Mouse (Mus musculus) left cerebral cortex, postnatal 10 days (tissue): Measurements from ENCODE around the gene Tekt2. TPM values are rescaled to one million over a fixed set of nuclear protein-coding genes. Genes with fewer than 3 reads are reported as not detected.

Source experiments
- DNase-seq, 2 experiments: peaks; one replicate each; pipeline ENCODE4 v3.0.0; 2021 to 2022; ENCODE audit warnings: low spot score in 2 of 2, mixed read lengths in 1 of 2; ENCODE audit errors: extremely low spot score in 1 of 2
- intact Hi-C: fragments of 180-260 bp; cut with DNase I; formaldehyde crosslinking; loops from one replicate; pipeline ENCODE4 v1.15.1; 2025
- total RNA-seq, 2 experiments: library from RNA; stranded (reverse); gene quantifications; 2 replicates each; pipeline ENCODE4 v1.2.3; 2021

The Tekt2 gene
- total RNA-seq, 2 experiments from 2014 or later, result 2.2 to 2.5 TPM

DNA sequence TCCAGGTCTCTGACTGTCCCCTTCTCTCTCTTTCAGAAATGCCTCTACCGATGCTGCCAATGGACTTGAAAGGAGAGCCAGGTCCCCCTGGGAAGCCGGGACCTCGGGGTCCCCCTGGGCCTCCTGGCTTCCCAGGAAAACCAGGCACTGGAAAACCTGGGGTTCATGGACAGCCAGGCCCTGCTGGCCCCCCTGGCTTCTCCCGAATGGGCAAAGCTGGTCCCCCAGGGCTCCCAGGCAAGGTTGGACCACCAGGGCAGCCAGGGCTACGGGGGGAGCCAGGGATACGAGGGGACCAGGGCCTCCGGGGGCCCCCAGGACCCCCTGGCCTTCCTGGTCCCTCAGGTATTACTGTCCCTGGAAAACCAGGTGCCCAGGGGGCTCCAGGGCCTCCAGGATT lies 15.1 kb downstream of the Tekt2 start:
- intact Hi-C loops, result loop anchor here (5.0 kb wide), 1 partner anchor 33 kb away; no protein-coding TSS in a partner anchor
- DNase-seq, result no peak

DNA sequence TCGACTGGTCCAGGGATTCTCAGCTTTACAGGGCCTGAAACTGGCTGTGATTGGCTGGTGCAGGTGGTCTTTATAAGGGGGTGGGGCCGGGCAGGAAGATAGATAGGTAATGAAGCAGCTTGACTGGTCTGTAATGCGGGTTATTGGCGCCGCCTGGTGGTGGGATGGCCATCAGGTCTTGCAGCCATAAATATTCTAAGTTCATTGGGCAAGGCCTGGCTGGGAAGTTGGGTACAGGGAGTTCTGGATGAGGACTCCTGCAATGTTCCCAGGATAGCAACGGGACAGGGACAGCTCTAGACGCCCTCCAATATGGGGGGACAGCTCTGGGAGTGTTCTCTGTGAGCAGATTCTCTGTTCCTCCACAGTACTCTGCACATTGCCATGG lies 15.6 kb downstream of the Tekt2 start:
- intact Hi-C loops, result loop anchor here (5.0 kb wide), 1 partner anchor 33 kb away; no protein-coding TSS in a partner anchor
- peak; percentile 71 to 88 for DNase-seq

DNA sequence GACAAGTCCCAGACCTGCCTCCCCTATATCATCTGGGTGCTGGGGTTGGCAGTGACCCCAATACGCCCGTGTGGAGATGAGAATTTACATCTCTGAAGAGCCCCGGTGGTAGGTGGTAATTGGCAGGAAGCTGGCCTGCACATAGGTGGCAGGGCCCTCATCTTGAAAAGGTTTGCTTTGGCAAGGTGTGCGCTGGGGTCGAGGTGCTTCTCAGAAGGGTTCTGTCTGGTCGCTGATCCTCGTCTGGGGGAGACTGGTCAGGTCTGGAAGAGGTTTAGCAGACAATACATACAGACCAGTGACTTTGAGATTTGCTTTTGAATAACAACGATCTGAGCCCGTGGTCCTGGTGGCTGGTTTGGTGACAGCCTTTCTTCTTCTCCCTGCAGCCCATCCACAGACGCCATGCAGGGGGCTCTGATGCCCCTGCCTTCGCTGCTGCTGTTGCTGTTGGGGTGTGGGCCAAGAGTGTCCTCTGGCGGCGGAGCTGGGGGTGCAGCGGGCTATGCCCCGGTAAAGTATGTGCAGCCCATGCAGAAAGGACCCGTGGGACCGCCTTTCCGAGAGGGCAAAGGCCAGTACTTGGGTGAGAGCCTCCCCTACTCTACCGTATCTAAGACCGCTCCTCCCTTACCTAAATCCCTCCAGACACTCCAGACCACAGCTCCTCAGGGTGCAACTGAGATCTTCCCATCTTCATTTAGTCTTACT lies 16.1 kb downstream of the Tekt2 start:
- peak in 1 of 2 experiments; percentile 55 for DNase-seq
- intact Hi-C loops, result no loop called here

DNA sequence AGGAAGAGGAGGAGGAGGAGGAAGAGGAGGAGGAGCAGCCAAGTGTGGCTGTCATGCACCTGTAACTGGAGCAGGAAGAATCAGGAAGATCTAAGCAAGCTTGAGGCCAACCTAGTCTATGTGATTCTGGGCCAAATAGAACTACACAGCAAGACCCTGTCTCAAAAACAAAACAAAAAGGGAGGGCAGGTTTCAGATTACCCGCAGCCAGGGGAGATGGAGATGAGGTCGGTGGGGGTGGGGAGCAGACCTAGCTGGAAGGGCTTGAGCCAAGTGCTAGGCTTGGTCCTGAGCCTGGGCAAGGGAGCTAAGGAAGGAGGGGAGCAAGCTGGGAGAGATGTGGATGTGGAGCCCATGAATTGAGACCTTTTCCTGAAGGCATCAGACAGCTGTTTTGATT lies 18.7 kb downstream of the Tekt2 start:
- DNase-seq, result no peak
- intact Hi-C loops, result no loop called here

DNA sequence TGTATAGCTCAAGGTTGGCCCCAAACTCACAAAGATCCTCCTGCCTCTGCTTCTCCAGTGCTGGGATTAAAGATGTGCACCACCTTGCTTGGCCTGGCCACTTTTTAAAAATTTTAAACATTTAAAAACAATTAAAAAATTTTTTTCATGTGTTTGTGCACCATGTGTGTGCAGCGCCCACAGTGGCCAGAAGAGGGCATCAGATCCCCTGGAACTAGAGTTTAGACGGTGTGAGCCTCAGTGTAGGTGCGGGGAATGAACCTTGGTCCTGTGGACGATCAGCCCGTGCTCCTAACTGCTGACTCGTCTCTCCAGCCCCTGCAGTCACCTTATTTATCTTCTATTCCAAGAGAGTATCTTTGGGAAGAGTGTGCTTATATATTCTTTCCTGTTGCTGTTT lies 19.4 kb downstream of the Tekt2 start:
- intact Hi-C loops, result no loop called here

DNA sequence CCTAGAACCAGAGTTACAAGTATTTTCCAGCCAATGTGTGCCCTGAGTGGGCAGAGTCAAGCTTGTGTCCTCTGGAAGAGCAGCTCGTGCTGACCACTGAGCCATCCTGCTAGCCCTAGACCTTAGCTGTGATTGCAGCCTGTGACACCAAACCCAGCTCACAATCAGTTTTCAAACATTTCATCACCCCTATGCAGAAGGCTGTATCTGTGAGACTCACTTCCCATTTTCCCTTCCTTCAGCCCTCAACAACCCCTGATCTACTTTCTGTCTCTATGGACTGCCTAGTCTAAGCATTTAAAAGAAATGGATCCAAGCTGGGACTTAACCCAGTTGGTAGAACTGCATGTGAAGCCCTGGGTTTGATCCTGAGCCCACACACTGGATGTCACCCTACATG lies 20.1 kb downstream of the Tekt2 start:
- DNase-seq, result no peak
- intact Hi-C loops, result no loop called here

More for the DNA sequence above, 19.4 kb downstream of the Tekt2 start:
- DNase-seq, result no peak

DNA sequence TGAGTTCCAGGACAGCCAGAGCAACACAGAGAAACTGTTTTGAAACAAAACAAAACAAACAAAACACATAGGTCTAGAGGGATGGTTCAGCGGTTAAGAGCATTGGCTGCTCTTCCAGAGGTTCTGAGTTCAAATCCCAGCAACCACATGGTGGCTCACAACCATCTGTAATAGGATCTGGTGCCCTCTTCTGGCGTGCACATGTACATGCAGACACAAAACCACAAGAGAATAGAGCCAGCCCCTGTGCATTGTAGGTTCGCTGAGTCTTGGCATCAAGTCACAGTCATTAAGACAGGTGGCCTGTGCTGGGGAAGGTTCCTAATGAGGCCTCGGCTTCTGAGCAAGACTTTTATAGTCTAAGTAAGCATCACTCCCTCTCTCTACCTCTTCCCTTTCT lies 21.6 kb downstream of the Tekt2 start:
- intact Hi-C loops, result no loop called here
- DNase-seq, result no peak

DNA sequence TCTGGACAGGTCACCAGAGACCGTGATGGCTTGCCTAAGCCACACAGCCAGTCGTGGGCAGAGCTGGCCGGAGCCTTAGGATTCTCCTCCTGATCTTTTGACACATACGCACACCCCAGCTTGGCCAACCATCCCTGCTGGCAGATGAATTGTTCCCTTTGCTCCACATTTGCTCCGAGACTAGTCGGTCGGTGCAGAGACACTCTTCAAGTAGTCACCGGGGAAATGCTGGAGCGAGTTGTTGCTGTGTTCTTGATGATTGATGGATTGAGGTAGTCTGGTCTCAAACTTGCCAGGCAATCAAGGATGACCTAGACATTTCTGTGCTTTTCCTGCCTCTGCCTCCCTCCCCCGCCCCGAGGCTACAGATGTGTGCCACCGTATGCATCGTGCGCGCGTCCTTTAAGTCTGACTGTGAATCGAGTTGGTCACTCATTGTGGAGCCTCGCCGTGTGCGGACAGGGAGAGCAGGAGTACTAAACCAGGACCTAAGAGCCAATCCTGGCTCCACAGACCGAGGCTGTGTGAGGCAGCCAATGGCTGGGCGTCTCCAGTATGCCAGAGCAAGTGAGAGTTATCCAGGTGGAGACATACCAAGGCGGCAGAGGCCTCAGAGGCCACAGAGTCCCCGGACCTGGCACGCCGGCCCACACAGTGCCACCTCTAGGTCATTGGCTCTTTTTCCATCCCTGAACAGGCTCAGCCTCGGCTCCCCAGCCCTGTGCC lies 23.7 kb downstream of the Tekt2 start:
- intact Hi-C loops, result no loop called here
- DNase-seq, result no peak

DNA sequence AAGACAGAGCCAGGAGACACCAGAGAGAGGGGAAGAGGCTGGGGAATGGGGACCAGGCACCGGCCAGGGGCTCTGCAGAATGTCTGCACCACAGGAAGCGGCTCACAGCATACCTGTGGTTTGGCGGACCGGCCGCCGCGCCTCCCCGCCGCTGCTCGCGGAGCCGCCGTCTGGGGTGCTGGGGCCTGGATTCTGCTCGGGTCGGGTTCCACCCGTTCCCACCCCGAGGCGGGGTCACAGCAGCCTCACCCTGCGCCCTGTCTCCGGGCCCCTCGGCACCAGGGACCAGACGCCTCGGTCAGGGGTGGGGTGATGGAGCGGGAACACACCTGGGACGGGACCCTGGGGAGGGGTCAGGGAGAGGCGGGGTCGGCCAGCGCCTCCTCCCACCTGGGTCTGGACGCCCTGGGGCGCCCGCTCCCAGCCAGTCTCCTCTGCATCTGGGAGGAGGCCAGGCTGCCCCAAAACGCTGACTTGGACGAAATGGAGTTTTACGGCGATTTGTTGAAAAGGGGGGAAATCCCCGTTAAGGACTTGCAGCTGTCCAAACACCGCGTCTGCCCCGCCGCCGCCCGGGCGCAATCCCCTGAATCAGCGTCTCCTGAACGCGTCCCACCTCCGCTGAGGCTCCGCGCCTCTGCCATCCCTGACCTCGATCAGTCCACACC lies 24.4 kb downstream of the Tekt2 start:
- no peak for DNase-seq
- intact Hi-C loops, result no loop called here

DNA sequence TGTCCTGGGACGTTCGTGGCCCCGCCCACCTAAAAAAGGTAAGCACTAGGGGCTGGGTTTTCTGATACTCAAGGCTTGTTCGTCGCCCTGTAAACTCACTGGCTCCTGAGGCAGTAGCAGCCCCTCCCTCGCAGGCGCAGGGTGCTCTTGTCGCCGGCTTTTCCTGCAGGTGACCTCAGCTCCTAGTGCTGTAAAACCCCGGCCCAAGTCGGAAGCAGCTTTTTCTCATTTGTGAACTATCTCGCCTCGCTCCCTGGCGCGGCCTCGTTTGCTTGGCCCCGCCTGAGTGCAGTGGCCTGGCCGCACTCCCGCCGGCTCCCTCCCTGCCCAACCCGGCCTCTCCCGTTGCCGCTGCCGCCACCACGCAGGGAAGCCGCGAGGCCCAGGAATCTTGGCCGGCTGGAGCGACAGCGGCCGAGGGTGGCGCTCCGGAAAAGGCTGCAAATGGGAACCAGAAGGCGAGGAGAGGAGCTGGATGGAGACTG lies 28.8 kb downstream of the Tekt2 start:
- peak in 1 of 2 experiments; percentile 77 for DNase-seq
- intact Hi-C loops, result no loop called here

DNA sequence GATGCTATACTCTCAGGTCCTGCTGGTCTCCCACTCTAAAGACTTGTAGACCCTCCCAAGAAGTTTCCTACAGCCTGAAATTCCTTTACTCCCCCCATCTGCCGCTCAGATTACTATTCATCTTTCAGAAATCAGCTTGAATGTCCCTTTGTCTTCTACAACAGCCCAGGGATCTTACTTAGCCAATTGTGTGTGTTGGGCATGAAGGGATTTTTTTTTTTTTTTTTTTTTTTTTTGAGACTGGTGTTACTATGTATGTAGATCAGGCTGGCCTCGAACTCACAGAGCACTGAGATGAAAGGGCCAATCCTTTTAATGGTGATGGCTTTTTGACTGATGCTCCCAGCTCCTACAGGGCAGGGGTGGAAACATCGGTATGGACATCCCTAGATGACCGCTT lies 29.6 kb downstream of the Tekt2 start:
- DNase-seq, result no peak
- intact Hi-C loops, result no loop called here

DNA sequence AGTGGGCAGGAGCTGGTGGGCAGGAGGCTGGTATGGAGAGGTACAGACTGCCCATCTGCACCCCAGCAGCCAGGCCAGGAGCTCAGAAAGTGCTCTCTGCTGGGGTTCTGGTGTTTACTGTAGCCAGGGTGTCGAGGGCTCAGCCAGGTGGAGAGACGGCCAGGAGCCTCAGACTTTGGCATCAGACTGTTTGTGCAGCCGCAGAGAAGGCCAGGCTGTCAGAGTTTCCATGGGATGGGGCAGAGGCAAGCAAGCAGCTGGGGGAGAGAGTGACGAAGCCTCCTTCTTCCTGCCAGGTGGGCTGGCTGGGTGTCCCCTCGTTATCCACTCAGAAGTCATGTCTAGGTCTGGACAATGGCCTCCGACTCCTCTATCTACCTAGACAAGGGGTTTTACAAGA lies 30.3 kb downstream of the Tekt2 start:
- DNase-seq, result no peak
- intact Hi-C loops, result no loop called here

DNA sequence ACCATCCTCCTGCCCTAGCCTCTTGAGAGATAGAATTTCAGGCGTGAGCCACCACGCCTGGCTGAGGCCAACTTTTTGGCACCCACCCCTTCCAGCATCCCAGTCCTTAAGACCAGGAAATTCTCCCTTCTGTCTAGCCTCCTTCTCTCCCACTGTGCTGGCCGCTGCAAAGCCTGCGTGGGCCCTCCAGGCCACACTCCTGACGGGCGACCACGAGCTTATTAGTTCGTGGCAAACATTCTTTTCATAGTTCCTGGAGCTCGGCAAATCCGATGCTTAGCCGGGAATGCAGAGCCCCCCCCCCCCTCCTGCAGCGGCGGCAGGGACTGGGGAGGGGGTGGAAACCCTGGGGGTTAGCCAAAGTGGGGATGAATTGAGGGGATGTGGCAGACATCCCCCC lies 34.3 kb downstream of the Tekt2 start:
- intact Hi-C loops, result no loop called here
- DNase-seq, result no peak

DNA sequence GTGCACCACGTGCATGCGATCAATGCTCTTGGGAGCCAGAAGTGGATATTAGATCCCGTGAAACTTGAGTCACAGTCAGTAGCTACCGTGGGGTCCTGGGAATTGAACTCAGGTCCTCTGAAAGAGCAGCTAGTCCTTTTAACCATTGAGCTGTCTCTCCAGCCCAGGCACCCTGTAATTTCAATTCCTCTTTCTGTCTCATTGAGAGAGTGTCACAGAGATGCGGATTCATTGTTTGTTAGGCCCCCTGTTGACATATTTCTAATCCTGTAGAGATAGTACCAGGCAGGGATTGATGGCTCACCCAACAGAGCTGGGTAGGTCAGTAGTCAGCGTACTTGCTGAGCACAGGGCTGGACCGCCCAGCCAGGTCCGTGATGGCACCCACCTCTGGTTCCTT lies 35.2 kb downstream of the Tekt2 start:
- no peak for DNase-seq
- intact Hi-C loops, result no loop called here

DNA sequence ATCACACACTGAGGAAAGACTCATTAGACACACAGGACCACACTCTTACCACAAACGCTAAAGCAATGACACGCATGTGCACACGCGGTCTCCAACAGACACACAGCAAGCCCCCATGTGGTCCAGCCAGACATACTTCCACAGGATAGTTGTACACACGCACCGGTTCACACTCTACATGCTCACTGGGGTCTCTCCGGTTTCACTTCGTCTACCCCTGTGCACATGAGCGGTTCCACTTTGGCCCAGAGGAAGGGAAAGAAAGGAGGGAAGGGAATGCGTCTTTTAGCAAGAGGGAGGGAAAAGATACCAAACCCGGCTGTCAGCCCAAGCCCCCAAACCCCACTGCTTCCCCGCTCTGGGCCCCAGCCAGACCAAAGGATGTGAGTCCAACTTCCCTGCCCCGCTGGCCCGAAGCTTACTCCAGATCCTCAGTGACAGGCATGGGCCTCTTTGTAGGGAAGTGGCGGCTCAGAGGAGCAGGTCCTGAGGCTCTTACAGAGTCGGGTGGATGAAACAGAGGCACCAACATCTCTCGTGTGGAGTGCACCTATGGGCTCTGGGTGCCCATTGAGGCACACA lies 37.3 kb downstream of the Tekt2 start:
- no peak for DNase-seq
- intact Hi-C loops, result no loop called here

DNA sequence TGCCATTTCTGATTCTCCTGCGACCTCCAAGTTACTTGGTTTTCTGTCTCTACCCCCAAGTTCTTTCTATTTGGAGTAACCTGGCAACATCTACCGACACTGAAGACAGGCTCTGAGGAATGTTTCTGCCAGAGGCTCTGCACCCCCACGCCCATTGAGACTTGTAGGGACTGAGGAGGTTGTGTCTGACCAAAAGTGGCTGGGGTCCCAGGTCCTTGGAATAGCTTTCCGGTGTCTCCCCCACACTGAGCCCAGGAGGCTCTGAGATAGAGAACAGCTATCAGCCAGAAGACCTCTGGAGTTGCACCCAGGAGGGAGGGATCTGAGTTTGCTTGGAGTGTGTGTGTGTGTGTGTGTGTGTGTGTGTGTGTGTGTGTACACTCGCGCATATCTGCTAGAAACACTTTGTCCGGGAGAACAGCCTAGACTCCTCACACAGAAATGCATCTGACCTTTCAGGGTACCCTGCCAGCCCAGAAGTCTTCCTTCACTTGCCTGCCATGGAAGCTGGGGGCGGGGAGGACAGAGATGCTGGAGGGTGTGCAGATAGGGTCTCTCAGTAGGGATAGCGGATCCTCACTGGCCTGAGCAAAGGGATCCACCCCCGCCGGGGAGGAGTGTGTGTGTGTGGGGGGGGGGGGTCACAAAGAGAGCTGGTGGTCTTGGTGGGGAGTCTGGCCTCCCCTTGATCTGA lies 38.0 kb downstream of the Tekt2 start:
- DNase-seq, result no peak

DNA sequence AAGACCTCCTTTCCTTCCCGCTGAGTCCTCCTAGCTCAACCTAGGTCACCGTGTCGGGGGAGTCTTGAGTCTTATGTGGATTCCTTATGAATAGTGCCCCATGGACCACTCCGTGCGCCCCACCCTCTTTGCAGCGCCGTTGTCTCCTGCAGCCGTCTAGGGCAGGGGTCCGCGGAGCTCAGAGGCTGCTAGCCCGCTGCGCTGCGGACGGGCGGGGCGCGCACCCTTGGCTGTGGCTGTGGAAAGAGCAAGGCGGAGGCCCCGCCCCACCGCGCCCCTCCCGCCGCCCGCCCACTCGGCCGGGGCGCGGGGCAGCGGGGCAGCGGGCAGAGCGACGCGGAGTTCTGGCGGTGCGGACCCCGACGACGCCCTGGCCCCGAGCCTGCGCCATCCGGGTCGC lies 39.0 kb downstream of the Tekt2 start, which contains the start of gene Col8a2:
Col8a2 (plus strand) TSS at position 302 of the 400 bp plus-strand sequence.
- DNase-seq, result no peak
- intact Hi-C loops, result no loop called here

More for the DNA sequence above, 38.0 kb downstream of the Tekt2 start:
- intact Hi-C loops, result no loop called here

DNA sequence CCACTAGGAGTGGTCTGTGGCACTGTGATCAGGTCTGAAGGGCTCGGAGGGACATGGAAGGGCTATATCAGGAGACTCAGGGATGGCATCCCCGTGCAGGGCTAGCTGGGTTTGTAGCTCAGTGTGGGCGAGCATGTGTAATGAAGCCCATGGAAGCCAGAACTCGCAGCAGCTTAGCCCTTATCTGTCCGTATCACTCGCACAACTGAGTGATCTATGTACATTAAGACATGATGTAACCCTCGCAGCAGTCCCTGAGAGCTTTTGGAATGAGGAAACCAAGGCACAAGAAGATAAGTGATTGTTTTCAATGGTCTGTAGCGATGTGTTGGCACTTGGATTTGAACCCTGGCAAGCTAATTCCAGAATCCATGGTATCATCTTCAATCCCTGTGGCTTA lies 41.9 kb downstream of the Tekt2 start:
- intact Hi-C loops, result no loop called here
- no peak for DNase-seq

DNA sequence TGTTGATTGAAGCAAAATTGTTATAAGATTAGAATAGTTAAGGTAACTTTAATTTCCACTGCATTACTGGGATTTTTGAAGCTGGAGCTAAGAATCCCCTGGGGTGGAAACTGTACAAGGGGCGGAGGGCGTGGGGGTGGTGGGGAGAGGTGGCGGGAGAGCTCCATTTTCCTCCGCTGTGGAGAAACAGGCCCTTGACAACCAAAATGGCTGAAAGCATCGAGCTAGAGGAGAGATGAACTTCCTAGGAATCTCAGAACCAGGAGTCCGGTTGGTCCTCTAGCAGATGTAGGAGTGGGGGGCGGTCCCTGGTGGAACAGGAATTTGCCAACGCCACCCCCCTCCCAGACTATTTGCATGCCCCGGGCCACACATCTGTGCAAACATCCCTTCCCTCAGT lies 43.8 kb downstream of the Tekt2 start:
- no peak for DNase-seq
- intact Hi-C loops, result no loop called here
